Mouse (Mus musculus): ENCODE measurements around the gene Col6a6.

GRCm38 (mm10) chr9:105719367-105719766 is 108.6 kb downstream of the Col6a6 start:
- no peak for TF ChIP-seq CTCF (IDR thresholded peaks at IDR 0.05; ENCODE audit: extremely low read depth, insufficient read length, insufficient replicate concordance, low read depth, low read length)
- no peak for TF ChIP-seq POLR2A (IDR thresholded peaks at IDR 0.05; ENCODE audit: low read depth, low read length)

All from small intestine, adult 2 months (tissue).